Mouse (Mus musculus) spleen, adult 18-20 months (tissue): ENCODE data around the gene Dnah17.

Experiments used
- DNase-seq, 2 experiments: peaks; one replicate each; pipeline ENCODE4 v3.0.0; 2022; ENCODE audit warnings: mixed read lengths in 2 of 2

The Dnah17 gene

DNA sequence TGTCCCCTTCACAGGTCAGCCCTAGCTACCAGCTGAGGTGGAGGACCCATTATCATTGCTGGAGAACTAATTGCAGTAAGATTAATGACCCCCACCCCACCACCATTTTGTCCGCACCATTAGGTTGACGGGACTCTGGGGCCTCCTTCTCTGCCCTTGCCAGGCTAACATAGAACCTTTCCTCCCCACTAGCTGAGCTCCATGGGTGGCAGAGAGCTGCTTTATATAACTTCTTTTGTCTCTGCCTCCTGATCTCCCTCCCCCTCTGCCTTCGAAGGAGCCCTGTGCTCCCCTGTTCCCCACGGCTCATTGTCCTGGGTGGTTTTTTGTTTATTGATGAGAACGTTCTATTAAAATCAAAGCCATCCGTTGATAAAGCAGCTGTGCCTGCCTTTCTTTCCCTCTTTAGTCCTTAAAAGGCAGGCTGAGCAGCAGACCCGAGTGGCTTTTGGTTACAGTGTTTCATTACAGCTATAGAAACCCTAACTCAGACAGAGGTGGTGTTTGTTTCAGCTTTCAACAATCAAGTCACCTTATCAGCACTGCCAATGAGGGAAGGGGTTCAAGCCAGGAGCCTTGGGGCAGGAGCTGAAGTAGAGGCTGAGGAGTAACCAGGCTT lies 12.2 kb upstream of the Dnah17 start:
- DNase-seq = no peak

DNA sequence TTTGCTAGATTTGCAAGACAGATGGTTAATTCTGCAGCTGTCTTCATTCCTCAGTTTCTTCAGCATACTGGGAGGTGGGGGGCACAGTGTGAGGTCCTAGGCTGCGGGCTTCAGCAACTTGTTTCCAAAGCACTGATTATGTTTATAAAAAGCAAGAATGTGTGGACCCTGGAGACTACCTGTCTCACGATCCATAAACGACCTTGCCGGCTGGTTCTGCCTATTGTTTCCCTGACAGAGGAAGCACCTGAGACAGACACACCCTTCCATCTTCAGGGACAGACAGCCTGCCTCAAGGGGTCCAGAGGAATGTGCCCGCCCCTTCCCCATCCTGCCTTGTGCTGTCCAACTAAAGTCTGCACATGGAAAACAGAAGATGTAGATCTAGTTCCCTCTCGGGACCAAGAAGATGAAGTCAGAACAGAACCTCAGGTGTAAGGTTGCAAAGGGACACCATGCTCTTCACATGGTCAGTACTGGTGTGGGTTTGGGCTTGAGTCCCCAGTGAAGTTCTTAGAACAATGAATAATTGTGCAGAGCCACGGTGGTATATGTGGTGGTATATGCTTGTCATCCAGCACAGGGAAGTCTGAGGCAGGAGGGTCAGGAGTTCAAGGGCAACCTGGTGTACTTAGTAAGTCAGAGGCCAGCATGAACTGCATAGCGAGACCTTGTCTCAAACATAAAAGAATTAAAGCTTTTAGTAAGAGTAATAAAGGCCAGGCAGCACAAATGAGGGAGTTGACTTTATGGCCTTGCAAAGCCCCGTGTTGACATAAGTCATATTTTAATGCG lies 10.5 kb upstream of the Dnah17 start:
- DNase-seq = no peak

DNA sequence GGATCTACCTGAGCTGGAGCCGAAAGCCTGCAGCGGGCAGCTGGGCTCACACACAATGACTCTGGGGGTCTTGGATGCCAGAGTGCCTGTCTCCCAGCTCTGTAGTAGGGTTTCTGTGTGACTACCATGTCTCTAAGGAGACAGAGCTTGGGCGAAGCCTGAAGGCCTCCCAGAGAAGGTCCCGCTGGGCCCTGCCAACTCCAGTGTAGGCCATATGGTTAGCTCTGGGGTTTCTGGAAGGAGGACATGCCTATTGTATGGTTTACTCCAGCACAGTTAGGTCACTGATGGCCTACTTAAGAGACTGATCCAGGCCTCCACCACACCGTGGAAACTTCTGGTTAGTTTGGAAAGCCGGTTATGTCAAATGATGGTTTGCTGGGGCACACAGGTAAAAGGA lies 7.9 kb upstream of the Dnah17 start:
- DNase-seq = no peak

DNA sequence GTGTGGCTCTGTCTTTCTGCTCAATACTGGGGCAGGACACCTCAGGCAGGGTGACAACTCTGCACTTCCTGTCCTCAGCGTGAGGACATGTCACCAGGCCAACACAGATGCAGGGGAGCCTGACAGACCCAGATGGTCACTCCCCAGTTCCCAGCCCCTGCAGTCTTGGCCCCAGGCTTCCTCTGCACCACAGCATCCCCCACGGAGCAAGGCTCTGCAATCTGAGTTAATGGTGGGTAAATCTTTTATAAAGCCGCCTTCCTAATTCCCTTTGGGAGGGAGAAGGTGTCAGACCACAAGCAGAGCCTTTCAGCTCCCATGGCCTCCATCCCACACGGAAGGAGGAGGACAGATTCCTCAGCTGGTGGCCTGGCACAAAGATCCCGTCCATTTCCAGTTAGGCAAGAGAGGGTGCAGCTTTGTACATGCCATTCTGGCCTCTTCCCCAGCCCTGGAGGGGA lies 5.8 kb upstream of the Dnah17 start:
- DNase-seq = no peak

DNA sequence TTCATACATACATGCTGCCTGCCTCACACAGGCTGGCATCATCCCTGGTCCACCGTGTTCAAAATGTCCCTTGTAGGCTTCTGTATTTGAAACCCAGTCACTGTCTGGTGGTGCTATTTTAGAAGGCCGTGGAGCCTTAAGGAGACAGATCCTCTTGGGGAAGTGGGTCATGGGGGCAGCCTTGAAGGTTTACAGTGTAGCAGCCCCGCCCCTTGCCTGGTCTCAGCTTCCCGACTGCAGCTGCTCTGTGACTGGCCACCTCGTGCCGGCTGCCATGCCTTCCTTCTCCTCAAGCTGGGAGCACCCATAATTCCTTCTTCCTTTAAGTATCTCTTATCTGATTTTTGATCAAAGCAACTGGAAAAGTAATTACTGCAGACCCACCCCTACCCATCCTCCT lies 4.8 kb upstream of the Dnah17 start:
- DNase-seq = no peak

DNA sequence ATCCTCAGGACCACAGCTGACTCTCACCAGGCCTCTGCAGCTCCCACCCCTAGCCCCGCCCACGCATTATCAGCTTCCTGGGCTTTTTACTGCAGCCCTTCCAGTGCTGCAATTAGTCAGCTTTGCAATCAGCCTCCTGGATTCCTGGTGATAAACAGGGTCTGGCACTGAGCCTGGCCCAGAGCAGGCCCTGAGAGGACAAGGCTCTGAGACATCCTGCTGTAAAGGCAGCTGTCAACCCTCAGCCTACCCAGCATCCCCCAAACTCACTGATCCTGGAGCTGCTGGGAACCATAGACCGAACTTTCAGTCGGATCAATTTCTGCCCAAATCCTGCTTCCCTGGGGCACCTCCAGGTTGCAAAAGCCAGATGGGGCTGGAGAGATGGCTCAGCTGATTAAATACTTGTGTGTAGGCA lies 3.3 kb upstream of the Dnah17 start:
- no peak for DNase-seq

DNA sequence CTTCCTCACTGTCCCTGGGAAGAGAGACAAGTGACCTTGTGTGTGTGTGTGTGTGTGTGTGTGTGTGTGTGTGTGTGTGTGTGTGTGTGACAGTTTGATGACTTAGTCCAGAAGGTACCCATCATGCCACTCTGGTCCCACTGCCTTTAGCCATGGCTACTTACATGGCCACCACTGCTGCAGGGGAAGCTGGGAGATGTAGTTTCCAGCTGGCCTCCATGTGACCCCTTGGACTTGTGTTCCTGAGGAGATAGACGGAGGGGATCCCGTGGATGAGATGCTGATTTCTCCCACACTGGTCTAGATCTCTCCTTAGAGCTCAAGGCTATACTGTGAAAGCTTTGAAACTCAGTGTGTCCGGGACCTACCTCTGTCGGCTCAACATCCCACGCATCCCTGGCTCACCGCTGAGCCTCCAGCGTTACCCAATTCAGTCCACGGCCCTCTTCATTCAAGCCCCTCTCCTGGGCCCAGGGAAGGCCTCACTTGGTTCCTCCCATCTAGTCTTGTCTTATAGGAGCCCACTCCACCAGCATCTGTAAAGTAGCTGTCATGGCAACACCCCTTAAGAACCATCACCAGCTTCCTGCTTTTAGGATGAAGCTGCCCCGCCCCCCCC lies 2.8 kb upstream of the Dnah17 start:
- no peak for DNase-seq

DNA sequence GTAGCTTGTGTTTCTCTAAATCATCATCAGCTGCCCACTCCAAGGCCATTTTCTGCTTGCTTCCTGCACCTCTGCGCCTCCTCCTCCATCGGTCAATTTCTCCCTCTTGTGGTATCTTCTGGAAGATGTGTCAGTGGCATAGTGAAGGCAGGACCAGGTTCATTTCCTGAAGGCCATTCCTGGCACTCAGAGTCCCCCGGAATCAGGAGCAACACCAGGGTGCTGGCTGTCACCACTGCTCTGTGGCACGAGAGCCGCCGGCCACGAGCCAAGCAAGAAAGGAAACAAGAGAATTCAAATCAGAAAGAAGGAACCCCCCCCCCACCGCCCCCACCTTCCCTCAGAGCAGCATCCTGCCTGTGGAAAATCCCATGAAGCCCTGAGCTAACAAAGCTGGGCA lies 1.7 kb upstream of the Dnah17 start:
- DNase-seq = no peak

DNA sequence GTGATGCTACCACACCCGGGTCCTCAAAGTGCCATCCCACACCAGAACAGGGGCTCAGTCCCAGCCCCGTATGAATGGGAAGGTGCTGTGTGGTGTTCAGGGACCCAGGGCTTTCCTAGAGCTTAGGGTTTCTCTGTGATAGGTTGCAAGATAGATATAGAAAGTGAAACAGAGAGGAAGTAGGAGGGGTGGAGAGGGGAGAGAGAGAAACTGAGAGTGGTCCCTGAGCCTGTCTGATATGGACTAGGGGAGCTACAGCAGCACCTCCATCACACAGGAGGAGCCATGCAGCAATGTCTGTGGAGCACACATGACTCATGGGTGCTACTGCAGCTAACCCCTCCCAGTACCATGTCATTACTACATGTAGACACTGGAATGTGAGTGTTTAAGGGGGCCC lies 622 bp downstream of the Dnah17 start:
- DNase-seq = no peak

DNA sequence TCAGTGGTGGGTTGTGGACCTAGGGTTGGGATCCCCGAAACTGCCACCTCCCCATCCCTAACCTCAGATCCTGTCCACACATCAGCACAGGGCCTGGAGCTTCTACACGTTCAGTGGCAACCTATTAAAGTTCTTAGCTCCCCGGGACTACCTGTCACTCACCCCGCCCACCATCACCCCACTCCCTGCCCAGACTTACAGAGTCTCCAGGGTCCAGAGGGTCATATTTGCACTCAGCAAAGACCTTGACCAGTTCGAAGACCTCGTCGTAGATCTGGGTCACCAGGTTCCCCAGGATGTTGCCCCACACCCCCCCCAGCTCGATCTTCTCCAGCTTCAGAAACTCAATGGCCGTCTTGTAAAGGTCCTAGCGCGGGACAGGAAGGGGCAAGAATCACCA lies 8.8 kb downstream of the Dnah17 start:
- no peak for DNase-seq

DNA sequence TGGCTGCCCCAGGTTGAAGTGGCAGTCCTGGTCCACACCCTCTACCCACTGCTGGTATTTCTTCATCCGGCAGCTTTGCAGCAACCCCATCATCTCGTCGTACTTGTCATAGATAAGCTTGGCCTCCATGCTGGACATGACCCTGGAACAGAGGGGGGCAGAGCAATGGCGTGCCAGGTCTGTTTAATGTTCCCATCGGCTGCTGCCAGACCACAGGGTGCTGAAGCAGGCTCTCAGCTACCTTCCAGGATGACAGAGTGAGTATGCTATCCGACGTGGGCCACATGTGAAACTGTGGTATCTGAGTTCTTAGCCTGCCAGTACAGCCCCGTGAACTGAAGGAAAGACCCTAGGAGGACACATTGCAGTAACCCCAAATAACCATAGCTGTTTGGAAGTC lies 11.7 kb downstream of the Dnah17 start:
- no peak for DNase-seq

DNA sequence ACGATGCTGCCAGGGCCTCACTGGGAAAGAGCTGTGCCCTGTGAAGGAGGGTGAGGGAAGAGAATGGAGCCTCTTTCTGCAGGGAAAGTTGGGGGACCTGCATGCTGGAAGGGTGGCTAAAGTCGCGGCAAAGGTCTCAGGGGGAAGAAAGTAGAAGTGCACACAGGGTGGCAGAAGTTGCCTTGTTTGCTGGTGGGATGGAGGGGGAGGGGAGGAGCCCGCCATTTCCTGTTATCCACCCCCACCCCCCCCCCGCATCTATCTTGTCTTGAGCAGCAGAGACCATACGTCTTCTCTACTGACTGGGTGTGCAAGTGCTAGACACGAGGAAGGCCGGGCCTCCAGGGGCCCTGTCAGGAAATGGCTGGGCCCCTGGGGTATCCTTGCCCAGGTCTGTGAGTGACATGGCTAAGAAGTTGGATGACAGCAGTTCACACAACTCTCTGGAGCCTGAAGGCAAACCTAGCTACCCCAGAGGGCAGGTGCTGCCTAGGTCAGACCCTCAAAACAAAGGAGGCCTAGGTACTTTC lies 15.8 kb downstream of the Dnah17 start:
- DNase-seq = peak; percentile 18 to 23

DNA sequence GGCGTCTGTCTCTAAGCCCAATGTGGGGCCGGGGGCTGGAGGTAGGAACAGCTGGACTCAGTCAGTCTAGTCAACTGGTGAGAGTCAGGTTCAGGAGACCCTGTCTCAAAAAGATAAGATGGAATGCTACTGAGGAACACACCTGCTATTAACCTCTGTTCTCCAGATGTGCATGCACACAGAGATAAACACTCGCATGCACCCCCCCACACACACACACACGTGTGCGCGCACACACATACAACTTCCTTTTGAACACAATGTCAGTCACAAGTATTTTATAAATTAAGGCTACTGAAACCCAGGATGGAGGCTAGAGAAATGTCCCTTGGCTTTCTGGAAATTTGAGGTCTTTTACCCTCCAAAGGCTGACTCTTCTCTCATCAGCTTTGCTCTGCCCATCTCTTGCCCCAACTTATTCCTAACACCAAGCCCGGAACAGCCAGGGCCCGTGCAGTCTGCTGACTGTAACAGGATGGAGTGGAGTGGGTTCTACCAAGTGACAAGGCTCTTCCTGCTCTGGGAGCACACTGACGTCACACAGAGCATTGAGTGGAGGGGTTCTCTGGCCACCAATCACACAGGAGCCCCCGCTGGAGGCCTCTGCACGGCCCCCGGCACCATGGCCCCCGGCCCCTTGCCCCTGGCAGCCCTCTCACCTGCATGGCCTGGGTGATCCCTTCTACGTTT lies 16.8 kb downstream of the Dnah17 start:
- no peak for DNase-seq

DNA sequence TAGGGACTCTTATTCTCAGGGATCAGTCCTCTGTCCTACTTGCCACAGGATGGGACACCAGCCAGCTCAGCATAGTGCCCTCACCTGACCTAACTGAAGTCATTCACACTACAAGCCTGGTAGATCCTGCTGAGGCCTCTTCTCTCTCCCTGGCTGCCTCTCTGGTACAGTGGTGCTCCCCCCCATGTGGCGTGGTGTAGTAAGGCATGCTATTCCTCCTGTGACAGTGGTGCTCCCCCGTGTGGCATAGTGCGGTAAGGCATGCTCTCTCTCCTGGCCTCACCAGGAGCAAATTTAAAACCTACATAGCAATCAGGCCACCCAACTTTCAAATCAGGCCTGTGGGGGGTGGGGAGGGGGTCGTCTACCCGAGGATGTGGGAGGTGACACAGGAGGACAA lies 26.4 kb downstream of the Dnah17 start:
- peak; percentile 65 to 83 for DNase-seq

DNA sequence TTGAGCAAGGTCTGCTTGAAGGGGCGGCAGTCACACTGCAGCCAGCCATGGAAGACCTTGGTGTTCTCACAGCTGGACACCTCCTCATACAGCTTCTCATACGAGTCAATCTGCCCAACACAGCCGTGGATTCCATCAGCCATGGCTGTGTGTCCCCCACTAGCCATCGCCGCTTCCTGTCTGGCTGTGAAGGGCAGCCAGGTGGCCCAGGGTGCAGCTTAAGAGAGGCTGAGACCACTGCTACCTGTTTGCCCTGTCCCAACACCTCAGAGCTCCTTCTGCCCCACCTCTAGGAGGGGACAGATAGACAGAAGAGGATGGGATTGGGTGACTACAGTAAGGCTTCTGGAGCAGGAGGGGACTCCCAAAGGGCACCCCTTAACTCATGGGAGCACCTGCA lies 27.1 kb downstream of the Dnah17 start:
- DNase-seq = peak in 1 of 2 experiments; percentile 17

DNA sequence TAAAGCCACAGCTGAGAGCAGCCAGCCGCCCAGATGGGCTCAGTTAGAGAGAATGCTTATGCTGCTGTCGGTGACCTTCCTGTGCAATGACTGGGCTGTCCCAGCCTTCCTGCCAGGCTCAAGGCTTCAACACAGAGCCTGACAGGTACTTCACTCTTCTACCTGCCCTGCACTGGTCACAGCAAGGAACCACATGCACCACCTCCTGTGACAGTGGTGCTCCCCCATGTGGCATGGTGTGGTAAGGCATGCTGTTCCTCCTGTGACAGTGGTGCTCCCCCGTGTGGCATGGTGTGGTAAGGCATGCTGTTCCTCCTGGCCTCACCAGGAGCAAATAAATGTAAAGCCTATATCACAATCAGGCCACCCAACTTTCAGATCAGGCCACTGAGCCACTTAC lies 27.6 kb downstream of the Dnah17 start:
- DNase-seq = peak; percentile 75 to 94

DNA sequence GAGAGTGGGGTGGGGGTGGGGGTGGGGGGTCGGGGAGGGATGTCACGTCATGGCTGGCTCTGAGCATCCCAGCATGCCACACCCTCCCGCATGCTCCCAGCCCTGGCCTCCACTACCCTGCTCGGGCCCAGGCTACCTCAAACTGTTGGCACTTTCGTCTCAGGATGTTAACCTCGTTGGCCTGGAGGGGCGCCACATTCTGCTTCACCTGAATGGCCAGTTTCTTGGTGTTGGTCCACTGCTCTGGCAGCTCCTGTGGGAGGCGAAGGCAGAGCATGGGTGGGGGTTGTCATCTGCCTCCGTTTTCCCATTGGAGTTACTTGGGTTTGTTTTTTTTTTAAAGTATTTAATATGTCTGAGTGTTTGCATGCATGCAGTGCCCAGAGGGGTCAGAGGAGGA lies 29.3 kb downstream of the Dnah17 start:
- no peak for DNase-seq

DNA sequence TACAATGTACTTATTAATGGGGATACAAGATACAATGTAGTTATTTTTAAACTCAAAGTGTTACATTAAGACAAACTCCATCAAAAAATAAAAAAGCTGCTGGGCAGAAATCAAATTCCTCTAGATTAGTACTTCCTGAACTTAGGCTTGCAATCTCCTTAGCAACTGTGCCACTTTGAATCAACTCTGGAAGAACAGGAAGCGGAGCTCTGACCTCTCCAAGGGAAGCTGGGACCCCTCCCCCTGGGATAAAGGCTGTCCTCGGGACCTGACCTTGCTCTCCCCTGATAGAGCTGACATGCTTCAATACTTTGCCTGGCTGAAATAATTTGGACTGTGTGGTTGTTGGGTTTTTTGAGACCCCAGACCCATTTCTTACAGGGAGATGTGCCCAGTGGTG lies 33.7 kb downstream of the Dnah17 start:
- DNase-seq = no peak

DNA sequence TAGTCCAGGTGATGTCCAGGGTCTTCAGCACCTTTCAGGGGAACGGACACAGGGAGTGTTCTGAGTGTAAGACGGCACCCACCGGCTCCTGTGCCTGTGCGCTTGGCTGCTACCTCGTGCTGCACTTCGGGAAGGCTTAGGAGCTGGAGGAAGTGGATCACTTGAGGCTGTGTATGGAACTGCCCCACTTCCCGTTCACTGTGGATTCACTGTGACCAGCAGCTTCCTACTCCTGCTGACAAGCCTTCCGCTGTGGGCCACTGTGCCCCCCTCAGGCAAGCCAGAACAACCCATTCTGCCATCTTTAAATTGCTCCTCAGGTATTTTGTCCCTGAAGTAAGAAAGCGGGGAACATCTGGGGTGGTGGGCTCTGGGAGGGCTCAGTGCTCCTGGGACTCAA lies 35.4 kb downstream of the Dnah17 start:
- DNase-seq = no peak

DNA sequence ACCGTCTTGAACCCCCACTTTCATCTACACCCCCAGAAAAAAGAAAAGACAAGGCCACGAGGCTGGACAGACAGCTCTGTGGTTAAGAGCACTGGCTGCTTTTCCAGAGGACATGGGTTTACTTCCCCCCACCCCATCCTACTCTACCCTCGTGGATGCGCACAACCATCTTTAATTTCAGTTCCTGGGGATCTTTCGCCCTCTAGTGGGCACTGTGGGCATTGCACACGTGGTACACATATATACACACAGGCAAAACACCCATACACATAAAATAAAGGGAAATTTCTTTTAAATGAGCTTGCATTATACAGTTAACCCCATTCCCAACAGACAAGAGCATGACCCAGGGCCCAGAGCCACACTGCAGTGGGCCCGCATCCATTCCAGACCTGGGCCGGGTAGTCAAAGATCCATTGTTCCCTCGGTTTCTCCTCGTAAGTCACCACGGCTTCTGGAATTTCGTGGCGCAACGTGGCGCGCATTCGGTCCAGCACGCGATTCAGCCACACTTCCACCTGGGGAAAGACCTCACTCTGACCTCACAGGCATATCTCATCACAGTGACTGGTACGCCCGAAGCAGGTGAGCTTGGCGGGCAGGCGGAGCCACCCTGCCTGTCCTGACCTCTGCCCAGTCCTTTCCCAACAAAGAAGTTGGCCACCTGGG lies 39.3 kb downstream of the Dnah17 start:
- DNase-seq = no peak

DNA sequence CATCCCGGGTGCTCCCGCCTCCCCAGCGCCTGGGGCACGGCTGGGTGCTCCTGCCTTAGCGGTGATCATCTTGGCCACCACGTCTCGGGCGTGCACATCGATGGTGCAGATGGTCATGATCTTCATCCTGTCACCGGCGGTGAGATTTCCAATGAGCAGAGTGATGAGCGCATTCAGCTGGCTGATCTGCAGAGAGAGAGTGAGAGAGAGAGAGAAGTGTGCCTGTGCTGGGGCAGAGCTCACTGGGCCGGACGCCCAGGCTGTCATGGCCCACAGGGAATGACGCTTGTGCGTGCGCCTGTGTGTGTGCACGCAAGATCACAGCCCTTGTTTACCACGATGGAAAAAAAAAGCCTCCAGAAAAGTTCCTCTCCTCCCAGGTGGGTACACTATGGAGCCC lies 41.5 kb downstream of the Dnah17 start:
- no peak for DNase-seq

DNA sequence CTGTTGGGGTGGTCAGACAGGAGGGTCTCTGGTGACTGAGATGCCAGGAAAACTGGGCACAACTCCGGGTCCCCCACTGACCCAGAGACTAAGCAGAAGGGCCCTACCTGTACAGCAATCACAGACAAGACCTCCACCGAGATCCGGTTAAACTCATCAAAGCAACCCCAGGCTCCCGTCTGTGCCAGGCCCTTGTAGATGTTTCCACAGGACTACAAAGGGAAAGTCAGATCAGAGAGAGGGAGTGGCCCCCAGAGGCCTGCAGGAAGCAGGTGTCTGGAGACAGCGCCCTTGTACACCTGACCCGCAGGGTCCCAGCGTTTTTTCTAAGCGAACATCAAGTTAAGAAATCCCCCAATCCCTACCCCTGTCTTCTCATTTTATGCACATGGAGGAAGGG lies 44.5 kb downstream of the Dnah17 start:
- no peak for DNase-seq

DNA sequence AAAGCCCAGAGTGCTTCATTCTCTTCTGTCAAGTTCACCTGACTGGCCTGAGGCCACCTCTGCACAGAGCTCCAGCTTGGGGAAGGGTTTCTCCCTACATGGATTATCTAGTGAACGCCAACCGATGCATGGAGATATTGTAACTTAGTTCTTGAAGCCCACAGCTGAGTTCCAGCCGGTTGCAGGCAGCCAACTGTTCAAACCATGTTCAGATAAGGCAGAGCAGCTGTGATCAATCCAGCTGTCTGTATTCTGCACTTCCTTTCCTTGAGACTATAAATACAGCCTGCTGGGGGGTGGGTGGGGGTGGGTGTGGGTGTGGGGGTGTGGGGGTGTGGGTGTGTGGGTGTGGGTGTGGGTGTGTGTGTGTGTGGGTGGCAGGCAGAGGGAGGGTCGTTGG lies 45.3 kb downstream of the Dnah17 start:
- DNase-seq = no peak
